Mouse (Mus musculus) cerebellum, adult 9-11 months (tissue): ENCODE data around the gene Plcb4.
A peak's percentile ranks its signal among the peaks of the same experiment; 100 is the strongest.
"Not testable (repeated sequence)": the region's sequence is repeated elsewhere in the genome, so short reads cannot be mapped to it uniquely, and the experiment has no call there.

Experiments used
- DNase-seq: peaks from one replicate; pipeline ENCODE4 v3.0.0; 2022

Plcb4 gene

DNA sequence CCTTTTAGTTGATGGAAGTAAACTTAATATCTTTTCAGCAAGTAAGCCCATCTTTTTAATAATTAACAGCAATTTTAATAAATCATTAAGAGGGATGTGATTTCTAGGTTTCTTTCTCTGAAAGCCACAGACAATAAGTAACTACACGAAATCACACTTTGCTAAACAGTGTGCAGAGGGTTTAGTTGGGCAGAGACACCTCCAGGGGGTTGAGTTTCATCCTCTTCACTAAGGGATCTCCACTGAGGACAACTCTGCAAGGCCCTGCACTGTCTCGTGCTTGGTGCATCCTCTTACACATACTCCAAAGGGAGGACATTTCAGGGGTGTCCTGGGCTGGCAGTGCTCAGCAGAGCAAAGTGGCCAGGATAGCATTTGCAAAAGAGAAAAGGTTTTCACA is 235.8 kb downstream of the Plcb4 start:
- DNase-seq: no peak

DNA sequence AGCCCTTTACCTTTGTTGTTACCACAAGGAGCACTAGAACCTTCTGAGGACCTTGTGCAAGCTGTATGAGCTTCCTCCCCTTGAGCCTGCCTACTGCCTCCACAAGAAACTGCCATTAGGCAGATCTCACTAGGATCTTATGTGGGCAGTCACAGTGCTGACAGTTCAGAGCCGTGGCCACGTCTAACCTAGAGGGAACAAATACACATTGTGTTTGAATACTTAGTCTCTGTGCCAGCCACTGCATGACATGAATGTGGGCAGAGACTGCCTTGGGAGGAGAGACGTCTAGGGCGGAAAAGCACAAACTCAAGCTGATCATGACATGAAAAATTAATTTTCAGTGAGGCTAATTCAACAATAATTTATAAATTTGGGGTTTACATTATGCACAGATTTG is 239.2 kb downstream of the Plcb4 start:
- DNase-seq: no peak

DNA sequence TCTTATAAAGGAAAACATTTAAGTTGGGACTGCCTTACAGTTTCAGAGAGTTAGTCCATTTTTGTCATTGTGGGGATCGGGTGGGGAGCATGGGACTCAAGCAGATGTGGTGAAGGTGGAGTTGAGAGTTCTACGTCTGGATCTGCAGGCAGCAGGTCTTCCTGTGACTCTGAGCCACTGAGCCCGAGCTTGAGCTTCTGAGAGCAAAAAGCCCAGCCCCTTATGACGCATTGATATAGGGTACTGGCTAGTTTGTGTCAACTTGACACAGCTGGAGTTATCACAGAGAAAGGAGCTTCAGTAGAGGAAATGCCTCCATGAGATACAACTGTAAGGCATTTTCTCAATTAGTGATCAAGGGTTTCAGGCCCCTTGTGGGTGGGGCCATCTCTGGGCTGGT is 241.1 kb downstream of the Plcb4 start:
- not testable (repeated sequence) for DNase-seq

DNA sequence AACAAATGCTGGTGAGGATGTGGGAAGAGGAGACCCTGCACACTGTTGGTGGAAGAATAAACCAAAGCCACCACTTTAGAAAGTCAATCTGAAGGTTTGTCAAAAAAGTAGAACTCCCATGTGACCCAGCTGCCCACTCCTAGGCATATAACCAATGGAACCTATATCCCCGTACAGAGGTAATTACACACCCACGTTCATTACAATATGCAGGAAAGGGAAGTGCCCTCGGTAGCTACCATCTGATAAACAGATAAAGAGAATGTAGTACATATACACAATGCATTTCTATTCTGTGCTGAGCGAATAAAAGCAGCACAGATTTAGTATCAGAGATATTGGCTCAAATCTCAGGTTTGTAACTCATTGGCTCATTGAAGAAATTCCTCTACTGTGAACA is 242.2 kb downstream of the Plcb4 start:
- DNase-seq: no peak

DNA sequence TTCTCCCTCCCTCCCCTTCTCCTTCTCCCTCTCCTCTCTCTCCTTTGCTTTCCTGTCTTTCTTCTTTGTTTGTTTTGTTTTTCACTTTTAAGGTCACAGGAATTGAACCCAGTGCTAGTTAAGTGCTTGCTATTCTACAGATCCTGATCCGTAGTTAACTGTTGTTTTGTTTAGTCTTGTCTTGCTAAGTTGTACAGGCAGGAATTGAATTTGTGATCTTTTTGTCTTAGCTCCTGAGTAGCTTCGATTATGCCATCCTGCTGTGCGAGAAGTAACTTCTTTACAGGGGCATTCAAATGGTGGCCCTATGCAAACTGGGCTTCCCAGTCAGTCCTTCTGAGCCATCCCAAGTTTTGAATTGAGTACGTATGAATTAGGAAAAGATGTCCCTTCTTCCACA is 245.5 kb downstream of the Plcb4 start:
- DNase-seq: no peak

DNA sequence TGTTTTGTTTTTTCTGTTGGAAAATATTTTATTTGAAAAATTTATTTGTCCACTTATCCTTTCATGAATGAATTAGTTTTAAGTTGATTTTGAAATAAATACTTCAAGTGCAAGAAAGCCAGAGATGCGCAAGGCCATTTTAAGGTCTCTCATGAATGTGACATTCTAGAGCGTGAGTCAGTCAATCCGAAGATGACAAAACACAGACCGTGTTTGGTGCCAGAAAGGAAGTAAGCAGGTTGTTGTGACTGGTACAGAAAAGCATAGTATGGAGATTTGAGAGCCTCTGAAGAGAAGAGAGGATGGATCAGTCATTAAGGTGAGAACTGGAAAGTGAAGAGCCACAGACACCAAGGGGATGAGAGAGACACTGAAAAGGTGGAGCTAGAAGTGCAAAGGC is 246.0 kb downstream of the Plcb4 start:
- no peak for DNase-seq

DNA sequence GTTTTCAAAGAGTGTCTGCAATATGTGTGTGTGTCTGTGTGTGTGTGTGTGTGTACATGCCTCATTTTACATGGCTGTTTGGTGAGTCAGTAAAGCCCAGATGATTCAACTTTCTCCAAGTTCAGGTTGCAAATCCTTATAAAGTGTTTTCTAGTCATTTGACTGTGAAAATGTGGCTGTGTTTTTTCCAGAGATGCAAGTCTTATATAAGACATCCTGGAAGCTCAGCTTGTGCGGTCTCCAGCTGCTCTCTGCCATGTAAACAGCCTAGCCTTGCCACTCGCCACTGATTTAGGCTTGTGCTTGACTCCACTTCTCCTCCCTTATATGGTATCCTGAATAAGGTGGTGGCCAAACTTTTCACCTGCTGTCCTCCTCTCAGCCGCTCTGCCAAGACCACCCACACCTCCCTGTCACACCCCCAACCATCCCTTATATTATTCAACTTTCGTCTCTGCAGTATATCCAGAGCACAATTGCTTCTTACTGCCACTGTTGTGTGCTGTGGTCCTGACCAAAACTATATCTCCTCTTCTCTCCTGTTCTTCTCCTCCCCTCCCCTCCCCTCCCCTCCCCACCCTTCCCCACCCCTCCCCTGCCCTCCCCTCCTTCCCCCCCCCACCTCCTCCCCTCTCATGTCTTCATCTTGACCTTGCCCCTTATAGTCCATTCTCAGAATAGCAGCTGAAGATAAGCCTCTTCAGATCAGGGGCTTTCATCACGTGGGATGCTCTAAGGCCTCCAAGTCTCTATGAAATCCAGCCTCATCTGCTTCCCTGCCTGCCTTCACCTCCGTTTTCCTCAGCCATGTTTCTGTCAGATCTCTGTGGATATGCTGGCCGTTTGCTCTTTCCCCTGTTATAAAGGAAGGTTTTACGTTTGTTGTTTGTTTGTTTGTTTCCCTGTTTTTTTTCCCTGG is 255.8 kb downstream of the Plcb4 start:
- peak; percentile 55 for DNase-seq

DNA sequence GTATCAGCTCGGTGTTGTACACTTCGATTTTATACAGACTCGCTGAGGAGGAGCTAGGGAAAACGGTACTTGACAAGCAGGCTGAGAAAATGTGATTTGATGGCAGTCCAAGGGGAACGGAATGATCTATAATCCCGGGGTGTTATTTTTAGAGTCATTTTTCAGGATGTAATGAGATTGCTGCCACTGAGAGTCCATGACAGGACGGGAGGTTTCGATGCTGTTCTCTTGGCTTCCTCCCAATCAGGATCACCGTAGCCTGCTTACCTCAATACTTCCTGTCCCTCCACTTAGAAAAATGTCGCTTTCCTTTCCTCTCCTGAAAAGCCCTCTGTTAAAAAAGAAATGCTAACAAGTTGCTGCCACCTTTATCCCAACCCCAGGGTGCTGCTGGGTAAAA is 257.1 kb downstream of the Plcb4 start:
- DNase-seq: peak; percentile 53

DNA sequence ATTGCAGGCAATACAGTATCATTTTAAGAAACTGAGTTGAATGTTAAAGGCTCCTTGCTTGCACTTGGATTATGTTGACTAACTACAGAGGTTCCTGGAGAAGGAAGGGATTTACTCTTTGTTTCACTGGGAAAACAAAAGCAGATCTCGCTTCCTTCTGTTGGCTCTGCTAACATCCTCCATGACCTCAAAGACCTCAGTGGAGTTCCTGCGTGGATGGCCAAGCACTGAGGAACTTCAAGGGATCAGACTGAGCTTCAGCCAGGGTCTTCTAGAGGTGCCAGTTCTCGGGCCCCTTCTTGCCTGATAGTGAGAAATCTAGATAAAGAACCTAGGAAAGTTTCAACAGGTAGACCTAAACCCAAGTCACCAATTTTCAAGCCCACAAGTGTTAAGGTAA is 258.2 kb downstream of the Plcb4 start:
- DNase-seq: no peak

DNA sequence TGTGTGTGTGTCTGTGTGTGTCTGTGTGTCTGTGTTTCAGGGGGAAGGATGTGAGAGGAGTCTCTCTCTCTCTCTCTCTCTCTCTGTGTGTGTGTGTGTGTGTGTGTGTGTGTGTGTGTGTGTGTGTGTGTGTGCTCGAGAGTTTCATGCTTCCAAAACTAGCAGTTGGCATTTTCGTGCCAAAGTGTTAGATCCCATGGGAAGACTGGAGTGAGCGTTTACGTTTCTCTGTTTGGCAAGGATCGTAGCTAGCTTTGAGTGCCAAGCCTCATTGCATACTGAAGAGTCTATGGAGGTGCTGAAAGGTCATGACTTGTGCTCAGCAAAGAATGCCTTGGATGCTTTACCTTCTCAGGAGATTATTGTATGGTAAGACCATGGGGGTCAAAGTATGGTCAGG is 259.3 kb downstream of the Plcb4 start:
- no peak for DNase-seq

DNA sequence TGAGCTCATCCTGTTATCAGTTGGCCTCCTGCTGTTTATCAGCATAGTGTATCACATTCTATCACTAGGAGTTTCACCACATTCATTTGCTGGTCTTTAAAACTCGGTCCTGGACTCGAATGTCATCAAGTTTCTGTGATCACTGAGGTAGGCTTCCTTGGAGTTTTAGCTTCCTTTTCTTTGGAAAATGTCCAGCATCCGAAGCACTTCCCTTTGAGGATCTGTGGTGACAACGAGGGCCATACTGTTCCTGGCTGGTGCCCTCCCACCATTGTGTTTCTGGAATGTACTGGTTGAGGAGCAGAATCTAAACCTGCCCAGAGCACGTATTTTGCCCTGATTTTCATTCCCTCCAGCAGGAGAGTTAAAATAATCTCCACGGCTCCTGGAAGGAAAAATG is 260.8 kb downstream of the Plcb4 start:
- no peak for DNase-seq

DNA sequence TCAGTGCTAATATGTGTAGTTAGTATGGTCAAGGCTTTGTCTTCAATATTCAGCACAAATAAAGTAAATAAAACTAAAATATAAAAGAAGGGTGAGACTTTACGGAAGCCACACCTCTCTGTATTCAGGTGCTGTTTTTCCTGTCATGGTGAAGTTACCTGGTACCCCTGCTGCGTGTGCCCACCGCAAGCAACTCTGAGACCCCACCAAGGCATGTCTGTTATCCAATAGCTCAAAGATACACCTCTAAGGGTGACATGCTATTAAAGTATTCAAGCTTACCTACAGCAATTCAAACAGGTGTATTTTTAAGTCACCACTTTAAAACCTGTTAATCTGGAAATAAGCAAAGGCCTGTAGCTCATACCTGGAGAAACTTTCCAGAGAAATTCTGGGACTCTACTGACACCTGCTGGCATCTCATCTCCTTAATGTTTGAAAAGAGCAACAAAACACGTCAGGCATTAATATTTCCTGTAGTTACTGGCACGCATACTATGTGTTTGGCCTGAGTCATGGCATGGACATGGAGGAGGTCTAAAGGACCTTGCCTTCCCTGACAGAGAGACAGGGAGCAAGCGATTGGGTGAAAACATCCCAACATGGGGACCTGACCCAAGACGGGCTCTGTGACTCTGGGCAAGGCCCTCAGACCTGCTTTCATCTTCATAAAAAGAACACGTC is 268.0 kb downstream of the Plcb4 start:
- DNase-seq: peak; percentile 77

DNA sequence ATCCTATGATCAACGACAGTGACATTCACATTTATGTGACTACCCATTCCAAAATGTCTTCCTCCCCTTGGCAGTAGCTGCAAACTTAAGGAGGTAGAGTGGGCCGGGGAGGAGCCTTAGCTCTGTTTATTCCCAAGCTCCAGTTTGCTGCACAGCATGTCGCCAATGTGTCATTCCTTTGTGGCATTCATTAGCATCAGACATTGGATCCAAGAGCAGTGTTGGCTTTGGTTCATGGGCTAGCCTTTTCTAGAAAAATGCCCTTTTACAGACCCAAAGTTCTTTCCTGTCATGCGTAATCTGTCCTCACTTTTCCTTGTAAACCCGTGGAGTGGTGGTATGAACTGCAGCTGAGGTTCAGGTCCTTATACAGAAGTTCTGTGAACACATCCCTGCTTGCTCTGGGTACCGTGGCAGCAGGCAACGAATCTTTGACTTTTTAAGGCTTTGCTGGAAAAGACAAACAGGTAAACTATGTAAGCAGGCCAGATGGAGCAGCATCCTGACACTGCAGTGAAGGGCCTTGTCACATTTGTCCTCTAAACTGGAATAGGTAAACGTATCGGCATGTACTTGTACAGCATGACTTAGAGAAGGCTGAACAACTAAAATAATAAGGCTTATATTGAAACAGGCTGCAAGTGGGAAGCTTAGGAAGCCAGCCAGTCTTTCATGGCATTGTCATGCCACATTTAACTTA is 270.4 kb downstream of the Plcb4 start:
- peak; percentile 83 for DNase-seq

DNA sequence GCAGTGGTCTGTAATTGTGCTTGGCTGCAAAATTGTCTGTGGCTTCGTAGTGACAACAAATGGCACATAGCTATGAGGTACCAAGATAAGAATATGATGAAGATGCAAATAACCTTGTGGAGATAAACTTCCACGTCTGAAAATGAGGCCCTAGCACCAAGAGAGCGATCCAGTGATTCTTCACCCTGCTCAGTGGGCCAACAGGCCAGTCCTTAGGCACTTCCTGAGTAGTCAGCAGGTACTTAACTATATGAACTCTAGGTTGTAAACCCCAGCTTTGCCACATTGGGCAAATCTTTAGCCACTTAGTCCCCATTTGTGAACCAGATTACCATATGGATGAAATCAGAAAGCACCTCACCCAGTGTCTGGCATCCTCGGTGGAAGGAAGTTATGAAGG is 271.9 kb downstream of the Plcb4 start:
- DNase-seq: no peak

DNA sequence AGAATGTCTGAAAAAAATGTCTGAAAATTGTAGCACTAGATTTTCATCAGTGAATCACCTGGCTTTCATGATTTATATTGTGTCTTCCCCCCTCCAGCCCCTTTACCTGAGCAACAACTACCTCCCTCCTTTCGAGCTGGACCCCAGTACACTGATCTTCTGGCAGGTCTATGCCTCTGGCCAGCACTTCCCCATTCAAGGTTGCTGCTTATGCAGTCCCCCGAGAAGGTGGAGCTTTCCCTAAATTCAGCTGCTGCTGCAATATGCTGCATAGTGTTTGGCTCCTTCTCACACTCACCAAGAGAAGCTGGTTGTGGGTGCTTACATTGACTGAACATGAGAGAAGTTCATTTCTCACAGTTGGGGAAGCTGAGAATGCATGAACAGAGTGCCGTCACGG is 273.8 kb downstream of the Plcb4 start:
- no peak for DNase-seq

DNA sequence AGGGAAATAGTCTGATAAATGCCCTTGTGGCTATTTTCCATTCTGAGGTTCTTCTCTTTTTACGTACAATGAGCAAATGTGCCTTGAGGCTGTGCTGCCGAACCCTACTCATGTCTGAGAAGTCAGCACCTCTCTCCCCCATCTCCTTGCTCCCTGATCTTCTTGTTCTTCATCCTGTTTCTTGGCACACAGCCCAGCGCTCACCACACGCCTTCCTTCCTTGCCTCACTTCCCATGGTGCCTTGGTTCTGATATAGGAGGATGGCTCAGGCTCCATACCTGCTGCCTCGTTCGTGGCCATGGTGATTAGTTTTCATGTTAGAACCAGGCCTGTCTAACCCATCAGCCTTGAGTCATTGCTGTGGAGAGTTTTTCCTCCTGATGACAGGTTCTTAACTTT is 277.6 kb downstream of the Plcb4 start:
- DNase-seq: no peak

DNA sequence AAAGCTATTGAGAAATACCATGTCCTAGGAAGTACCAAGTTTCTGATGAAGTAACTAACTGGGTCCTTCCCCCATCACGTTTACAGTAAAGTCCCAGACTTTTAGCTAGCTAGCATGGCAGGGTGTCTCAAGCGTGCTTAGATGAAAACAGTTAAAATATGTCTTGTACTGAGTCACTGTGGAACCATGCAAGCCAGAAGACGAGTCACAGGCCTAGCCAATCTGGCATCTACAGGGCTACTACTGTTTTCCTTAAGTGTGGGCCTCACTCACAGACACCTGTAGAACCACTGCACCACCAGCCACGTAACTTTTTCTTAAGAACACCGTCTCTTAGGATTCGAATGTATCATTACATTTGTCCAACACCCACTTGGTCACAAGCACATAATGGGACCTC is 278.8 kb downstream of the Plcb4 start:
- no peak for DNase-seq

DNA sequence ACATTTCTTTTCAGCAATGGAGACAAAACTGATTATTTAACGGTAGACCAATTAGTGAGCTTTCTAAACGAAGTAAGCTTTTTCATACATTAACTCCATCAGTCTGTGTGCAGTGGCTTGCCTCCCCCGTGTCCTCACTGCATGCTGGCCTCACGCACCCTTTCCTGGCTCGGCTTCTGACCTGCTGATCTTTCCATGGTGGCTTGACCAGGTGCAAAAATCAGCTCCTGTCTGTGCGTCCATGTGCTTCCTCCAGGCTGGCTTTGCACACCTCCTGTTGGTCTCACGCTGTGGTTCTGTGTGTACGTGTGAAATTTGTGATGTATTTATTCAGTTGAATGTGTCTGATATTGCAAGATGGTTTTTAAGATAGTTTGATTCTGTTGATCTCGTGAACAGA is 281.1 kb downstream of the Plcb4 start:
- peak; percentile 78 for DNase-seq

DNA sequence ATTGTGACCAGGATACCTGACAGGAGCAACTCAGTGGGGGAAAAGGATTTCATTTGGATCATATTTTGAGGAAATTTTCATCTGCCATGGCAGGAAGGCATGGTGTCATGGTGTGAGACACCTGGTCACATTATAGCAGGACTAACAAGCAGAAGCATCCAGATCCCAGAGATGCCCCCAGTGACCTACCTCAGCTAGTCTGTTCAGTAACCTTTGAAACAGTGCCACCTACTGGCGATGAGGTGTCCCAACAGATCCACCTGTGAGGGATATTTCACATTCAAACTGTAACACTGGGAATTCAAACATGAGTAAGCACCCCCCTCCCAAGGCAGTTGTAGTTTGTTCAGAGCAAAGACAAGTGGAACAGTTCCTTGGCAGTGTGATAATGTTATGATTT is 289.0 kb downstream of the Plcb4 start:
- no peak for DNase-seq

DNA sequence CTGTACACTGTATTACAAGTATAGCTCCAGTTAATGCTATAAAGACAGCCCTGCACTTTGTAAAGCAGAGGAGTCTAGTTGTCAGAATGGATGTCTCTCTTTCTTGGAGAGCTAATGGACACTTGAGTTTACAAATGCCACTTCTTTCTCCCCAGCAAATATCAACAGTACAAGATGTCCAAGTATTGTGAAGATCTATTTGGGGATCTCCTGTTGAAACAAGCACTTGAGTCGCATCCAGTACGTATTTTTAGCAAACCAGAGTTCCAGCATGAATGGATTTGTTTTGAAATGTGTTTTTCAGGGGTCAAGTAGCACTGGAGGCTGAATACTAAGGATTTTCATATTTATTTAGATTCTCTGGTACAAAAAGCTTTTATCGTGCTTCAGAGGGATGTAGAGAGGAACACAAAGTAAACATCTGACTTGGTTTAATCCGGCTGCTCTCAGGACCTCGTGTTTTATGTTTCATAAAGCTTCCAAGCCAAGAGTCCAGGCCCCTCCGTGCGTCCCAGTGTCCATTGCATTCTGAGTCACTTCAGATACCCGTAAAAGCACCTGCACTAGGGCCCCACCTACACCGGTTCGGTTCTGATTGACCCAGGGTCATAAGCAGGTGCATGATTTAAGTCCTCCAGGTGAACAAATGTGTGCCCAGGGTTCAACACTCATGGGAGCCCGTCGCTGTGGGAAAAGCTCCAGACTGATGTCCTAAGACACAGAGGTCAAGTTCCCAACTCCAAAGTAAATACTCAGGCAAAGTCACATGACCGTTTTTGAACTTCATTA is 296.1 kb downstream of the Plcb4 start:
- DNase-seq: no peak

DNA sequence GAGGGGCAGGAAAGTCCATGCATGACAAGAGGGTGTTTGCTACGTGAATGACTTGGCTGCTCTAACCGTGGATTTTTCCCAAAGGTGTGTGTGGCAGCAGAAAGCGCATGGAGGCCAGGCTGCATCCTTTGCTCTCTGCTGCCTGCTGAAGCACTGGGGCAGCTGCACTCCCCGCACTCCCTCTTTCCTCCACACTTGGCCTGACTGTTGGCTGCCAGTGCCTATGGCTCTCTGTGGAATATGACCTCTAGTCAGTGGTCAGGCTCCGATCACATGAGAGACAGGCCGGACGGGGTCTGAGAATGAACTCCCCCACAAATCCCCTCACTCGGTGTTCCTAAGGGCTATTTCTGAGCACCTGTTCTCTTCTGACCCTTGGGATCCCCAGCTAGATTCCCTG is 297.0 kb downstream of the Plcb4 start:
- no peak for DNase-seq

DNA sequence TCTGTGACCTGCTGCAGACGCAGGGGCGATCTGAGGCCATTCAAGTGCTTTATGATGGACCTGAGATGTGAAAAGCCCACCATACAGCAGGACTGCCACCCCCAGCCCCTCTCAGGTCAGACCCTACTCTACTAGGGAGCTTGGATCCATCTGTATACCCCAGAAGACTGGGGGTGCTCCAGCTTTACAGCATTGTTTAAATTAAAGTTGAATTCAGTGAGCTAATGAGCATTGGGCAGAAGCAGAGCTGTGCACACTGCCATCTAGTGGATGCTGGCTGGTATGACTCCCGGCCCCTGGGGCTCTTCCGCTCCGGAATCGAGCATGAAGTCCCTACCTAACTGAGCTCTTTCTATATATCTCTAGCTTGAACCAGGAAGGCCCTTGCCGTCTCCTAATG is 298.9 kb downstream of the Plcb4 start:
- peak; percentile 62 for DNase-seq

DNA sequence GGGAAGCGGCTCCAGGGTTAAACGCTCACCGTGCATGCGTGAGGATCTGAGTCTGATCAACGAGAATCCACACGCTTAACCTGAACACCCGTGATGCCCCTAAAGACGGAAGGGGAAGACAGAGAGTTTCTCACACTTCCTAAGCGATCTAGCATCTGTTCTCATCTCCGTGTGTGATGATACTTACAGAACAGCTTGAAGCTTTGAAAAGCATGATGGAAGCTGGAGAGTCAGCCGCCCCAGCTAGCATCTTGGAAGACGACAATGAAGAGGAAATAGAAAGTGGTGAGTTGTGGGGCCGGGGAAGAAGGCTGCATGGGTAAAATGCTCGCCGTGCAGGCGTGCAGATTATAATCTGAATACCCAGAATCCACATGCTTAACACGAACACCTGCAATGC is 299.6 kb downstream of the Plcb4 start:
- DNase-seq: no peak
